Mouse (Mus musculus): ENCODE measurements around the gene Tcf3.

DNA sequence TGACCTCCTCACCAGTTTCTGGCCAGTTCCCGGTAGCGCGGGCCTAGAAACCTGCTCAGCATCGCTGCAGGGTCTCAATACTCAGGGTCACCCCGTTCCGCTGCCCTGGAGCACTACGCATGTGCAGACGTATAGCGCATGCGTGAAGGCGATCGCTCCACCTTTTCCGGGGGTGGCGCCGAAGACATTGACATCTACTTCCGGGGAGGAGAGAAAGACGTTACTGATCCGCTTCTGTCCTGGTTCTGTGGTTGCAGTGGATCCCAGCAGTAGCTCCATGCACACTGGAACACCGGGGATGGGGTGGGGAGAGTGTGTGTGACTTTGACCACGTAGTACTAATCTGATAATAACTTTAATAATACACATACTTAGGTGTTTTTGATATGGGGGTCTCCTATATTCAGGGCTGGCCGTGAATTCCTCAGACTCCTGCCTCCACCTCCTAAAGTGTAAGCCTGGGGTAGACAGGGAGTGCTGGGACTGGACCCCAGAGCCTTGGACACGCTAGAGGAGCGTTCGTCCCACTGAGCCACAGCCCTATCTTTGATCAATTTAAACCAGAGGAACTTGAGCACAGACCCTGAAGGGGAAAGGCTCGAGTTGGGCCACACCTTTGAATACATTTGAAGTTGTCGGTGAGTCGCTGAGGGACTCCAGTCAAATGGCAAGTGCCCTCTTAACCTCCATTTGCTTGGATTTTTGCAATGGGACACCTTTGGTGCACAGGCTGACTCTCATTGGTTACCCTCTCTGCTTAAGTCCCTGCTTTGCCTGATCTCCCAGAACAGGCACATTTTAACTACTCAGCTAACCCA, 26.6 kb downstream of the Tcf3 start, which contains the start of gene Uqcr11:
- TF ChIP-seq POLR2A (IDR thresholded peaks at IDR 0.05; ENCODE audit: extremely low read depth, insufficient read depth, low read length) (peak; percentile 55; the same call in 1 of the 2 replicates), CTCF (IDR thresholded peaks at IDR 0.05; ENCODE audit: low read depth, low read length) (no peak)

Measured in liver, adult 2 months (tissue).